Mouse (Mus musculus) small intestine, adult 2 months (tissue): ENCODE data around the gene Trim46. TPM values are rescaled to one million over a fixed set of nuclear protein-coding genes. Genes with fewer than 3 reads are reported as not detected.

Experiments
- H3K27ac ChIP-seq: fragments of 200-500 bp; 2 replicates; pipeline ENCODE4 v1.5.1; 2012; ENCODE audit warnings: low read depth, low read length, control low read depth, inconsistent platforms; ENCODE audit not compliant: insufficient read depth
- H3K27me3 ChIP-seq: fragments of 200-500 bp; 2 replicates; pipeline ENCODE4 v1.6.1; 2012; ENCODE audit warnings: mild to moderate bottlenecking, moderate library complexity, low read length, inconsistent platforms; ENCODE audit not compliant: control insufficient read depth, insufficient read depth
- H3K36me3 ChIP-seq: fragments of 200-500 bp; 2 replicates; pipeline ENCODE4 v1.6.1; 2012; ENCODE audit warnings: mild to moderate bottlenecking, low read length, control low read depth, inconsistent platforms; ENCODE audit not compliant: control insufficient read depth, insufficient read depth
- H3K4me1 ChIP-seq: fragments of 200-500 bp; 2 replicates; pipeline ENCODE4 v1.6.1; 2012; ENCODE audit warnings: low read length, inconsistent platforms, mixed read lengths; ENCODE audit not compliant: control insufficient read depth, insufficient read depth, insufficient read length
- H3K4me3 ChIP-seq: fragments of 200-500 bp; 2 replicates; pipeline ENCODE4 v1.5.1; 2012; ENCODE audit warnings: low read depth, mild to moderate bottlenecking, control low read depth, inconsistent platforms, low read length, moderate library complexity
- CTCF ChIP-seq: fragments of 200-500 bp; IDR thresholded peaks from 2 replicates; pipeline ENCODE4 v1.5.1; 2012; ENCODE audit warnings: low read depth, mild to moderate bottlenecking, control low read depth, inconsistent platforms, low read length, moderate library complexity, mixed read lengths; ENCODE audit not compliant: insufficient replicate concordance, insufficient read length; ENCODE audit errors: extremely low read depth
- POLR2A ChIP-seq: fragments of 200-500 bp; IDR thresholded peaks from 2 replicates; pipeline ENCODE4 v1.6.1; 2012; ENCODE audit warnings: low read depth, mild to moderate bottlenecking, control low read depth, inconsistent platforms, low read length, moderate library complexity
- WGBS: fragments of 180-500 bp; shearing (Covaris S2); methylation state at CpG from one replicate; pipeline ENCODE4 v1.1.7; 2018; 5-methylcytosine and 5-hydroxymethylcytosine counted together
- polyA plus RNA-seq: library from polyadenylated mRNA; depleted of rRNA; stranded (reverse); fragments of >200 nt; gene quantifications from 2 replicates; pipeline ENCODE4 v1.2.3, GENCODE M21; 2012

Gene Trim46
- polyA plus RNA-seq, 1 experiment, result 4.3 TPM

- 3% methylated on average over 41 of the region's 41 CpGs for WGBS
- Histone ChIP-seq H3K27me3 (peaks cover 21% of the 10 kb centered on the region), H3K27ac (peak overlapping the region; percentile 31), H3K4me3 (peak overlapping the region; percentile 63), H3K4me1 (peaks cover 6% of the 10 kb centered on the region), H3K36me3 (no peaks in the 10 kb centered on the region)
- no peak for TF ChIP-seq CTCF
- TF ChIP-seq POLR2A, result peak; percentile 54; the same call in 1 of the 2 replicates
Measured at GRCm38 (mm10) chr3:89227307-89228179, 18.6 kb downstream of the Trim46 start.

GRCm38 (mm10) chr3:89226900-89227299, 19.2 kb downstream of the Trim46 start, which contains the start of gene Mtx1:
Gene Mtx1, minus strand, starts transcription at chr3:89227088.
- TF ChIP-seq POLR2A (no peak), CTCF (no peak)
- peak within 1 kb of the TSS; percentile 31 for H3K27ac ChIP-seq
- WGBS, result 15% methylated on average over 21 of the region's 21 CpGs
- peaks cover 18% of the 10 kb centered on the region for H3K27me3 ChIP-seq
- no peaks in the 10 kb centered on the region for H3K36me3 ChIP-seq
- peak within 1 kb of the TSS; percentile 63 for H3K4me3 ChIP-seq
- peaks cover 6% of the 10 kb centered on the region for H3K4me1 ChIP-seq

- H3K36me3 ChIP-seq, result no peaks in the 10 kb centered on the region
- no peak for TF ChIP-seq CTCF
- TF ChIP-seq POLR2A, result no peak
- WGBS, result 64% methylated on average over 11 of the region's 11 CpGs
- H3K27ac ChIP-seq, result no peak overlapping the region
- H3K27me3 ChIP-seq, result peaks cover 18% of the 10 kb centered on the region
- no peak overlapping the region for H3K4me3 ChIP-seq
- peaks cover 6% of the 10 kb centered on the region for H3K4me1 ChIP-seq
Measured at GRCm38 (mm10) chr3:89226361-89226760, 19.7 kb downstream of the Trim46 start.

GRCm38 (mm10) chr3:89225918-89226317, 20.2 kb downstream of the Trim46 start:
- Histone ChIP-seq H3K27me3 (peaks cover 14% of the 10 kb centered on the region), H3K27ac (no peak overlapping the region), H3K36me3 (no peaks in the 10 kb centered on the region), H3K4me3 (no peak overlapping the region), H3K4me1 (peaks cover 6% of the 10 kb centered on the region)
- no peak for TF ChIP-seq CTCF
- TF ChIP-seq POLR2A, result no peak
- WGBS, result 85% methylated on average over 4 of the region's 4 CpGs

- Histone ChIP-seq H3K27ac (no peak overlapping the region), H3K4me3 (no peak overlapping the region), H3K36me3 (no peaks in the 10 kb centered on the region), H3K4me1 (peaks cover 6% of the 10 kb centered on the region), H3K27me3 (peaks cover 13% of the 10 kb centered on the region)
- TF ChIP-seq POLR2A (no peak), CTCF (no peak)
- WGBS, result 71% methylated on average over 12 of the region's 12 CpGs
Measured at GRCm38 (mm10) chr3:89225321-89225815, 20.7 kb downstream of the Trim46 start.

- H3K4me1 ChIP-seq, result peaks cover 6% of the 10 kb centered on the region
- 79% methylated on average over 11 of the region's 11 CpGs for WGBS
- H3K27ac ChIP-seq, result no peak overlapping the region
- no peak for TF ChIP-seq POLR2A
- no peak for TF ChIP-seq CTCF
- no peaks in the 10 kb centered on the region for H3K36me3 ChIP-seq
- H3K4me3 ChIP-seq, result no peak overlapping the region
- H3K27me3 ChIP-seq, result peaks cover 13% of the 10 kb centered on the region
Measured at GRCm38 (mm10) chr3:89224796-89225195, 21.3 kb downstream of the Trim46 start.

GRCm38 (mm10) chr3:89221167-89221566, 24.9 kb downstream of the Trim46 start:
- TF ChIP-seq CTCF (no peak), POLR2A (no peak)
- 84% methylated on average over 5 of the region's 5 CpGs for WGBS
- Histone ChIP-seq H3K27me3 (peaks cover 9% of the 10 kb centered on the region; the same call in 1 of the 2 replicates), H3K27ac (no peak overlapping the region), H3K4me1 (no peaks in the 10 kb centered on the region), H3K4me3 (no peak overlapping the region), H3K36me3 (no peaks in the 10 kb centered on the region)
